In the genomic region with DNA sequence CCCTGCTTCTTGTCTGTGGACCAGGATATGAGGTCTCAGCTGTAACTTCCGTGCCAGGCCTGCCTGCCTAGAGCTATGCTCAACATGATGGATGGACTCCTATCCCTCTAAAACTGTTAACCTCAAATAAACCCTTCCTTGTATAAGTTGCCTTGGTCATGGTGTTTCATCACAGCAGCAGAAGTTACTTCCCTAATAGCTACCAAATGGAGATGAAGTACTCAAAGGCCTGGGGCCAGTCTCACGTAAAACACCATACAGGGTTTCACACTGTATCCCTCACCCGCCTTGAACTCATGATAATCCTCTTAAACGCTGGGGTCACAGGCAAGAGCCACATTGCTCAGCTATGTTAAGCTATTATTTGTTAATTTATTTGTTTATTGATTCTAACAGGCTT, we compare ENCODE assay signal across 29 mouse cellular contexts. TPM values are rescaled to one million over a fixed set of nuclear protein-coding genes. Genes with fewer than 3 reads are reported as not detected.
DNase-seq lines count a peak whose midpoint lies in the region; ATAC-seq lines count a peak whose summit lies in the region.
"Had no signal": no experiment of that assay in that cellular context is flagged by ENCODE, and none has a peak within 500 bp of the region (broad histone marks: within the 10 kb centered on the region; RNA-seq: fewer than 3 reads in every experiment).

No protein-coding gene starts in this region.

- no peaks in the 10 kb centered on the region for H3K9me3 ChIP-seq in kidney, embryonic 14.5 days (ENCODE audit: control insufficient read depth, low read length)
- H3K9me3 ChIP-seq: embryonic facial prominence, embryonic 13.5 days; embryonic facial prominence, embryonic 15.5 days; forebrain, embryonic 10.5 days; forebrain, embryonic 12.5 days; forebrain, embryonic 15.5 days had no signal

- no peak overlapping the region for H3K4me3 ChIP-seq in kidney, embryonic 14.5 days (ENCODE audit: low read length)
- H3K4me3 ChIP-seq: embryonic facial prominence, embryonic 13.5 days; embryonic facial prominence, embryonic 15.5 days; erythroblast, embryonic 14.5 days; forebrain, embryonic 10.5 days; forebrain, embryonic 12.5 days; forebrain, embryonic 15.5 days had no signal

- 92% methylated on average over 4 of the region's 4 CpGs for WGBS in kidney, embryonic 14.5 days

- no peak overlapping the region for H3K9ac ChIP-seq in kidney, embryonic 14.5 days (ENCODE audit: low read depth, low read length)
- H3K9ac ChIP-seq: embryonic facial prominence, embryonic 13.5 days; embryonic facial prominence, embryonic 15.5 days; forebrain, embryonic 12.5 days; forebrain, embryonic 15.5 days; forebrain, postnatal 0 days had no signal

- peak; percentile 70 for DNase-seq in heart, adult 11 months
- no peak for DNase-seq in heart, postnatal 25 days (ENCODE audit: low spot score)
- peak; percentile 40 for DNase-seq in 416B (ENCODE audit: low read depth)
- DNase-seq in left cerebral cortex, adult 18-20 months (ENCODE audit: low spot score in 2 of 2): no peak
- DNase-seq: adrenal gland, adult 2 months; adrenal gland, postnatal 10 days; adrenal gland, postnatal 25 days; cerebellum, adult 11 months; cerebellum, adult 18-20 months; cerebellum, adult 8-10 months; cerebellum, adult 9-11 months; cerebellum, postnatal 14 days; cerebellum, postnatal 36 days; embryo, embryonic 11 days; forebrain, postnatal 0 days had no signal

- H3K4me2 ChIP-seq in kidney, embryonic 14.5 days (replicated peaks; ENCODE audit: low read depth, low read length): no peak overlapping the region
- H3K4me2 ChIP-seq: embryonic facial prominence, embryonic 13.5 days; embryonic facial prominence, embryonic 15.5 days; forebrain, embryonic 12.5 days; forebrain, embryonic 15.5 days had no signal

- H3K27ac ChIP-seq in kidney, embryonic 14.5 days (ENCODE audit: low read depth, low read length): no peak overlapping the region
- H3K27ac ChIP-seq: embryonic facial prominence, embryonic 13.5 days; embryonic facial prominence, embryonic 15.5 days; forebrain, embryonic 10.5 days; forebrain, embryonic 12.5 days; forebrain, embryonic 15.5 days had no signal

- intact Hi-C loops in heart, postnatal 25 days (cut with DNase I): no loop called here

- ATAC-seq in megakaryocyte, adult 5-6 weeks (ENCODE audit: poor library complexity, severe bottlenecking): peak; percentile 54
- no peak for ATAC-seq in kidney, embryonic 14.5 days (ENCODE audit: low FRiP score, low TSS enrichment)
- ATAC-seq: forebrain, embryonic 15.5 days; forebrain, postnatal 0 days had no signal

- no peaks in the 10 kb centered on the region for H3K4me1 ChIP-seq in kidney, embryonic 14.5 days (ENCODE audit: control insufficient read depth, insufficient read depth, low read length)
- H3K4me1 ChIP-seq: embryonic facial prominence, embryonic 13.5 days; embryonic facial prominence, embryonic 15.5 days; forebrain, embryonic 10.5 days; forebrain, embryonic 12.5 days; forebrain, embryonic 15.5 days had no signal

- no peaks in the 10 kb centered on the region for H3K27me3 ChIP-seq in kidney, embryonic 14.5 days (ENCODE audit: control insufficient read depth, insufficient read depth, low read length)
- H3K27me3 ChIP-seq: embryonic facial prominence, embryonic 13.5 days; embryonic facial prominence, embryonic 15.5 days; forebrain, embryonic 12.5 days; forebrain, embryonic 15.5 days had no signal

- peaks cover 66% of the 10 kb centered on the region for H3K36me3 ChIP-seq in kidney, embryonic 14.5 days (ENCODE audit: control insufficient read depth, insufficient read depth, low read length)

RNA-seq across cellular contexts. Expression of gene Tada2a, which starts 12.0 kb away (rescaled TPM):
- total RNA-seq in heart, postnatal 25 days (2021): 1 to 10 TPM; 7.0 TPM
- total RNA-seq in megakaryocyte, adult 5-6 weeks (2015): 4.9 and 7.2 TPM in 2 replicates
- 5.5 and 6.4 TPM in 2 replicates for total RNA-seq in megakaryocyte, adult 5-6 weeks (2017)
- total RNA-seq in left cerebral cortex, adult 18-20 months (2021): 10 to 100 TPM; 34.4 to 40.8 TPM
- 31.1 and 35.7 TPM in 2 replicates for polyA plus RNA-seq in kidney, embryonic 14.5 days (2014; fragmentation: Nextera tagmentation; extraction: Ambion mirVana)

RNA-seq across cellular contexts. Expression of gene Acaca, which starts 12.0 kb away (rescaled TPM):
- 10 to 100 TPM; 16.5 to 22.1 TPM for total RNA-seq in heart, postnatal 25 days (2021)
- 15.0 and 16.6 TPM in 2 replicates for total RNA-seq in megakaryocyte, adult 5-6 weeks (2015)
- 16.6 and 23.9 TPM in 2 replicates for total RNA-seq in megakaryocyte, adult 5-6 weeks (2017)
- total RNA-seq in left cerebral cortex, adult 18-20 months (2021): 10 to 100 TPM; 81.4 to 90.2 TPM
- 11.9 and 18.1 TPM in 2 replicates for polyA plus RNA-seq in kidney, embryonic 14.5 days (2014; fragmentation: Nextera tagmentation; extraction: Ambion mirVana)

RNA-seq across cellular contexts. Expression of gene Dusp14, which starts 48.4 kb away (rescaled TPM):
- under 1 TPM in 1 of 2 experiments, not detected in 1; 0.55 TPM for total RNA-seq in heart, postnatal 25 days (2021)
- total RNA-seq in megakaryocyte, adult 5-6 weeks (2015): not detected in 2 replicates
- total RNA-seq in megakaryocyte, adult 5-6 weeks (2017): not detected in 2 replicates
- 100 to 1,000 TPM in 1 of 2 experiments, 10 to 100 TPM in 1; 83.4 to 101 TPM for total RNA-seq in left cerebral cortex, adult 18-20 months (2021)
- polyA plus RNA-seq in kidney, embryonic 14.5 days (2014; fragmentation: Nextera tagmentation; extraction: Ambion mirVana): 19.8 and 21.4 TPM in 2 replicates
- total RNA-seq: common myeloid progenitor, adult 5-6 weeks had no signal
- polyA plus RNA-seq: erythroblast, embryonic 14.5 days had no signal

RNA-seq across cellular contexts. Expression of gene Gm11437, which starts 49.8 kb away (rescaled TPM):
- not detected for total RNA-seq in heart, postnatal 25 days (2021)
- total RNA-seq in megakaryocyte, adult 5-6 weeks (2015): not detected in 2 replicates
- total RNA-seq in megakaryocyte, adult 5-6 weeks (2017): not detected in 2 replicates
- total RNA-seq in left cerebral cortex, adult 18-20 months (2021): not detected
- polyA plus RNA-seq in kidney, embryonic 14.5 days (2014; fragmentation: Nextera tagmentation; extraction: Ambion mirVana): not detected in 2 replicates
- total RNA-seq: adrenal gland, adult 2 months; adrenal gland, postnatal 10 days; adrenal gland, postnatal 25 days; adrenal gland, postnatal 4 days; common myeloid progenitor, adult 5-6 weeks; ES-E14; forebrain, postnatal 0 days; MEL had no signal
- polyA plus RNA-seq: adrenal gland, adult 2 months; C2C12; embryonic facial prominence, embryonic 11.5 days; embryonic facial prominence, embryonic 13.5 days; embryonic facial prominence, embryonic 15.5 days; erythroblast, embryonic 14.5 days; forebrain, embryonic 10.5 days; forebrain, embryonic 12.5 days; forebrain, embryonic 15.5 days; forebrain, postnatal 0 days had no signal

Comparison
In these comparisons a context has a peak if more than half of its experiments do, and no peak if none do; other contexts are left out.
1. DNase-seq: peak in heart, adult 11 months (single experiment) and 416B (single experiment); none in heart, postnatal 25 days (single experiment) and left cerebral cortex, adult 18-20 months (0 of 2).
2. RNA of gene Tada2a, which starts 12.0 kb away (total RNA-seq): 34.4 to 40.8 TPM in left cerebral cortex, adult 18-20 months; 4.9 to 7.2 TPM in megakaryocyte, adult 5-6 weeks and 7.0 TPM in heart, postnatal 25 days; every median in the first group is over 4 times any median in the second.
3. RNA of gene Dusp14, which starts 48.4 kb away (total RNA-seq): 83.4 to 101 TPM in left cerebral cortex, adult 18-20 months; 0.55 TPM in heart, postnatal 25 days and not detected in megakaryocyte, adult 5-6 weeks; every median in the first group is over 10 times any median in the second.